ENCODE assay signal across 8 mouse cellular contexts in genomic region chr2:60720906-60721305, GRCm38 (mm10). TPM values are rescaled to one million over a fixed set of nuclear protein-coding genes. Genes with fewer than 3 reads are reported as not detected.
DNase-seq lines count a peak whose midpoint lies in the region; ATAC-seq lines count a peak whose summit lies in the region.

No protein-coding gene starts in this region.

- H3K9me3 ChIP-seq in limb, embryonic 11.5 days (ENCODE audit: control insufficient read depth, low read length) = no peaks in the 10 kb centered on the region
- H3K9me3 ChIP-seq in limb, embryonic 10.5 days (replicated peaks) = no peaks in the 10 kb centered on the region
- no peaks in the 10 kb centered on the region for H3K9me3 ChIP-seq in heart, embryonic 16.5 days (replicated peaks; ENCODE audit: control insufficient read depth, low read length)

- WGBS in limb, embryonic 11.5 days = 21% methylated on average over 5 of the region's 5 CpGs
- WGBS in limb, embryonic 10.5 days = 33% methylated on average over 5 of the region's 5 CpGs
- WGBS in heart, embryonic 16.5 days = 22% methylated on average over 5 of the region's 5 CpGs

- no peak overlapping the region for H3K27ac ChIP-seq in limb, embryonic 11.5 days (replicated peaks; ENCODE audit: low read depth, low read length)
- no peak overlapping the region for H3K27ac ChIP-seq in limb, embryonic 10.5 days
- H3K27ac ChIP-seq in heart, embryonic 16.5 days (ENCODE audit: low read length) = peak overlapping the region; percentile 92

- H3K4me1 ChIP-seq in limb, embryonic 11.5 days (ENCODE audit: control insufficient read depth, insufficient read depth, low read length) = no peaks in the 10 kb centered on the region
- H3K4me1 ChIP-seq in limb, embryonic 10.5 days = peaks cover 26% of the 10 kb centered on the region
- H3K4me1 ChIP-seq in heart, embryonic 16.5 days (ENCODE audit: control insufficient read depth, insufficient read depth, low read length) = peaks cover 19% of the 10 kb centered on the region

- no peaks in the 10 kb centered on the region for H3K36me3 ChIP-seq in limb, embryonic 11.5 days (ENCODE audit: control insufficient read depth, insufficient read depth, low read length)
- H3K36me3 ChIP-seq in limb, embryonic 10.5 days = no peaks in the 10 kb centered on the region
- H3K36me3 ChIP-seq in heart, embryonic 16.5 days (ENCODE audit: control insufficient read depth, insufficient read depth) = no peaks in the 10 kb centered on the region

- H3K27me3 ChIP-seq in limb, embryonic 11.5 days (ENCODE audit: control insufficient read depth, insufficient read depth, low read length) = no peaks in the 10 kb centered on the region
- peaks cover 7% of the 10 kb centered on the region; the same call in 1 of the 2 replicates for H3K27me3 ChIP-seq in limb, embryonic 10.5 days (ENCODE audit: low read depth, poor library complexity, severe bottlenecking)
- no peaks in the 10 kb centered on the region for H3K27me3 ChIP-seq in heart, embryonic 16.5 days (ENCODE audit: control insufficient read depth, insufficient read depth, low read length)

- no peak overlapping the region for H3K9ac ChIP-seq in limb, embryonic 11.5 days (ENCODE audit: low read length)
- no peak overlapping the region; the same call in 1 of the 2 replicates for H3K9ac ChIP-seq in heart, embryonic 16.5 days (ENCODE audit: low read length)

- no peak for ATAC-seq in cerebellum, adult (ENCODE audit: insufficient number of reproducible peaks, low FRiP score, low TSS enrichment)
- no peak for ATAC-seq in limb, embryonic 11.5 days (ENCODE audit: insufficient number of reproducible peaks, low FRiP score, low TSS enrichment, low read depth)
- ATAC-seq in heart, embryonic 16.5 days (replicated peaks; ENCODE audit: extremely low read depth, insufficient read depth, low FRiP score) = no peak

- peak; percentile 33 for DNase-seq in cerebellum, adult 9-10 months
- DNase-seq in limb, embryonic 11.5 days (ENCODE audit: low spot score) = peak; percentile 52
- DNase-seq in limb, embryonic 10.5 days (ENCODE audit: low spot score) = no peak
- DNase-seq in T-cell, adult 2 months (ENCODE audit: low spot score) = peak; percentile 6
- DNase-seq in retina, embryonic 14.5 days (ENCODE audit: low spot score) = peak; percentile 65
- no peak for DNase-seq in thymus, postnatal 14 days

- no peak overlapping the region for H3K4me3 ChIP-seq in limb, embryonic 11.5 days (ENCODE audit: low read depth, low read length)
- H3K4me3 ChIP-seq in limb, embryonic 10.5 days = no peak overlapping the region
- H3K4me3 ChIP-seq in heart, embryonic 16.5 days (ENCODE audit: low read length) = no peak overlapping the region

- H3K4me2 ChIP-seq in limb, embryonic 11.5 days (ENCODE audit: low read depth, severe bottlenecking) = no peak overlapping the region
- H3K4me2 ChIP-seq in heart, embryonic 16.5 days (ENCODE audit: low read depth, low read length) = no peak overlapping the region

RNA-seq across cellular contexts. Expression of gene Itgb6, which starts 1.5 kb away (rescaled TPM):
- polyA plus RNA-seq in limb, embryonic 11.5 days (2014; fragmentation: Nextera tagmentation; extraction: Ambion mirVana) = 0.61 and 0.79 TPM in 2 replicates
- 0.05 and 0.20 TPM in 2 replicates for polyA plus RNA-seq in limb, embryonic 10.5 days (2016; fragmentation: Nextera tagmentation; extraction: Ambion mirVana)
- polyA plus RNA-seq in heart, embryonic 16.5 days (2015; fragmentation: Nextera tagmentation; extraction: Ambion mirVana) = 0.28 and 0.67 TPM in 2 replicates

Comparison
In these comparisons a context has a peak if more than half of its experiments do, and no peak if none do; other contexts are left out.
1. DNase-seq: peak in cerebellum, adult 9-10 months (single experiment), limb, embryonic 11.5 days (single experiment), T-cell, adult 2 months (single experiment) and retina, embryonic 14.5 days (single experiment); none in limb, embryonic 10.5 days (single experiment) and thymus, postnatal 14 days (single experiment).